Mouse (Mus musculus) cerebellum, adult 9-10 months (tissue): ENCODE data around the gene Cyp1a1.

Source experiments
- DNase-seq: peaks from one replicate; pipeline ENCODE4 v3.0.0; 2022

The Cyp1a1 gene

GRCm38 (mm10) chr9:57687751-57688150 lies at the start of gene Cyp1a1:
Gene Cyp1a1, plus strand, starts transcription at chr9:57687928.
- no peak for DNase-seq

- no peak for DNase-seq
These were observed 48.9 kb upstream of the Cyp1a1 start for GRCm38 (mm10) chr9:57638651-57639459.

- DNase-seq: no peak
These were observed 47.9 kb upstream of the Cyp1a1 start for GRCm38 (mm10) chr9:57639661-57640328.

GRCm38 (mm10) chr9:57640384-57640783 lies 47.3 kb upstream of the Cyp1a1 start:
- no peak for DNase-seq

GRCm38 (mm10) chr9:57641022-57641421 lies 46.7 kb upstream of the Cyp1a1 start:
- DNase-seq: no peak

GRCm38 (mm10) chr9:57641775-57642550 lies 45.8 kb upstream of the Cyp1a1 start:
- DNase-seq: no peak

- no peak for DNase-seq
These were observed 44.4 kb upstream of the Cyp1a1 start for GRCm38 (mm10) chr9:57643169-57643855.

- DNase-seq: no peak
These were observed 43.9 kb upstream of the Cyp1a1 start for GRCm38 (mm10) chr9:57643856-57644180.

- DNase-seq: no peak
These were observed 43.2 kb upstream of the Cyp1a1 start for GRCm38 (mm10) chr9:57644442-57644943.

- peak; percentile 88 for DNase-seq
These were observed 42.5 kb upstream of the Cyp1a1 start for GRCm38 (mm10) chr9:57644944-57645893.

GRCm38 (mm10) chr9:57646551-57647103 lies 41.1 kb upstream of the Cyp1a1 start:
- no peak for DNase-seq

GRCm38 (mm10) chr9:57647286-57648108 lies 40.2 kb upstream of the Cyp1a1 start:
- no peak for DNase-seq

GRCm38 (mm10) chr9:57650130-57650785 lies 37.5 kb upstream of the Cyp1a1 start:
- no peak for DNase-seq

- no peak for DNase-seq
These were observed 36.9 kb upstream of the Cyp1a1 start for GRCm38 (mm10) chr9:57650786-57651311.

GRCm38 (mm10) chr9:57652351-57652750 lies 35.4 kb upstream of the Cyp1a1 start:
- DNase-seq: no peak

GRCm38 (mm10) chr9:57652855-57653254 lies 34.9 kb upstream of the Cyp1a1 start:
- no peak for DNase-seq

- DNase-seq: no peak
These were observed 34.4 kb upstream of the Cyp1a1 start, which contains the start of gene Csk for GRCm38 (mm10) chr9:57653283-57653682. Gene Csk, minus strand, starts transcription at chr9:57653631.

GRCm38 (mm10) chr9:57654966-57655365 lies 32.8 kb upstream of the Cyp1a1 start:
- DNase-seq: no peak

GRCm38 (mm10) chr9:57655749-57656148 lies 32.0 kb upstream of the Cyp1a1 start:
- DNase-seq: peak; percentile 97
